Comparison of ENCODE assay signal across 19 mouse cellular contexts in the genomic region with DNA sequence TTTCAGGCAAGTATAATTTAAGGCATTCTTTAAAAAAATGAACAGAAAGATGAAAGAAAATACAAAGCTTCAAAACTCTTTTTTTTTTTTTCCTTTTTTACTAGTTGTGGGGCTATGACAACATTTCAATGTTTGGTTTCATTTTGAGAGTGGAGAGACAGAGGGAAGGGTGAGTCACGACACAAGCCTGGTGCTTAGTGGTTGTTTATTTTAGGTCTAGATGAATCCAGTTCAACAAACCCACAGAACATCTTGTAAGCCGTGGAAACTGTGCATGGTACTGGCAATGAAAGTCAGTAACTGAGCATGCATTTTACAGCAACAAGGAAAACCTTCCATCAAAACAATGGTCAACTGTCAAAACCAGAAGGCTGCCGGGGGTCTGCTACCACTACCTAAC. TPM values are rescaled to one million over a fixed set of nuclear protein-coding genes. Genes with fewer than 3 reads are reported as not detected.
DNase-seq lines count a peak whose midpoint lies in the region; TF ChIP-seq lines count a peak whose summit lies in the region.
"Had no signal": no experiment of that assay in that cellular context is flagged by ENCODE, and none has a peak within 500 bp of the region (broad histone marks: within the 10 kb centered on the region; RNA-seq: fewer than 3 reads in every experiment).

No protein-coding gene starts in this region.

- no peaks in the 10 kb centered on the region for H3K79me2 ChIP-seq in myocyte (ENCODE audit: control insufficient read depth, insufficient read depth)

- peak overlapping the region; percentile 79 for H3K4me2 ChIP-seq in myocyte (ENCODE audit: low read depth)
- H3K4me2 ChIP-seq: embryonic facial prominence, embryonic 13.5 days; forebrain, embryonic 13.5 days; heart, embryonic 13.5 days; hindbrain, embryonic 13.5 days; lung, embryonic 14.5 days; midbrain, embryonic 11.5 days had no signal

- H3K36me3 ChIP-seq in myocyte (ENCODE audit: control insufficient read depth, insufficient read depth) = no peaks in the 10 kb centered on the region
- H3K36me3 ChIP-seq: embryonic facial prominence, embryonic 13.5 days; heart, embryonic 13.5 days; hindbrain, embryonic 13.5 days had no signal

- no peak overlapping the region for H3K4me3 ChIP-seq in myocyte
- H3K4me3 ChIP-seq: embryonic facial prominence, embryonic 13.5 days; forebrain, embryonic 13.5 days; heart, embryonic 13.5 days; hindbrain, embryonic 13.5 days had no signal

- no peak for TF ChIP-seq POLR2A in myocyte (IDR thresholded peaks at IDR 0.05; ENCODE audit: insufficient read length, low read depth)

- no peak overlapping the region for H3ac ChIP-seq in myocyte (ENCODE audit: control insufficient read depth, insufficient read length)

- DNase-seq in lung, postnatal 10 days = peak; percentile 24
- DNase-seq in lung, adult 18-20 months = no peak
- DNase-seq in Muller cell, postnatal 12 days (ENCODE audit: inconsistent ontology term) = peak; percentile 32
- peak; percentile 78 for DNase-seq in fibroblast of lung, adult 2 months (ENCODE audit: low read depth)
- no peak for DNase-seq in cerebellum, adult 9-11 months
- no peak for DNase-seq in cerebellum, postnatal 10 days
- DNase-seq: adrenal gland, postnatal 14 days; gastrocnemius, postnatal 36 days; kidney, adult 18-20 months; kidney, postnatal 4 days; lung, embryonic 14.5 days; thymus, postnatal 14 days had no signal

- no peaks in the 10 kb centered on the region for H3K27me3 ChIP-seq in myocyte (ENCODE audit: control insufficient read depth, insufficient read depth, insufficient read length)
- H3K27me3 ChIP-seq: embryonic facial prominence, embryonic 13.5 days; forebrain, embryonic 13.5 days; heart, embryonic 13.5 days; hindbrain, embryonic 13.5 days had no signal

TF ChIP-seq in myocyte, 11 proteins besides CTCF, POLR2A, EP300 and RAD21:
- TF ChIP-seq TCF3 (IDR thresholded peaks at IDR 0.05; ENCODE audit: insufficient read length, low read depth) = no peak
- no peak for TF ChIP-seq POLR2AphosphoS2 (IDR thresholded peaks at IDR 0.05; ENCODE audit: insufficient read length, low read depth)
- no peak for TF ChIP-seq USF1 (IDR thresholded peaks at IDR 0.05; ENCODE audit: low read depth)
- TF ChIP-seq CEBPB (IDR thresholded peaks at IDR 0.05; ENCODE audit: insufficient read depth, poor library complexity, severe bottlenecking) = 0 out of 2 replicates have a peak, but pooled peaks have one; percentile 38

RNA-seq across cellular contexts. Expression of a gene that starts 31.0 kb away (rescaled TPM):
- 0.55 TPM for polyA plus RNA-seq in myocyte (2012; fragmentation: generic; extraction: Trizol)

RNA-seq across cellular contexts. Expression of a gene that starts 57.8 kb away (rescaled TPM):
- polyA plus RNA-seq in myocyte (2012; fragmentation: generic; extraction: Trizol) = 0.02 TPM
- polyA plus RNA-seq: small intestine, adult 2 months had no signal

Comparison
In these comparisons a context has a peak if more than half of its experiments do, and no peak if none do; other contexts are left out.
1. DNase-seq: peak in lung, postnatal 10 days (single experiment), Muller cell, postnatal 12 days (single experiment) and fibroblast of lung, adult 2 months (single experiment); none in lung, adult 18-20 months (0 of 2), cerebellum, adult 9-11 months (single experiment) and cerebellum, postnatal 10 days (0 of 2).